Mouse (Mus musculus) testis, adult 2 months (tissue): ENCODE results near the gene Pum2. TPM values are rescaled to one million over a fixed set of nuclear protein-coding genes. Genes with fewer than 3 reads are reported as not detected.

Experiments
- H3K27ac ChIP-seq: fragments of 200-500 bp; 2 replicates; pipeline ENCODE4 v1.5.1; 2012; ENCODE audit warnings: low read depth, low read length; ENCODE audit not compliant: control insufficient read depth, insufficient read depth
- H3K27me3 ChIP-seq: fragments of 200-500 bp; 2 replicates; pipeline ENCODE4 v1.6.1; 2012; ENCODE audit warnings: mild to moderate bottlenecking, low read length, moderate library complexity; ENCODE audit not compliant: control insufficient read depth, insufficient read depth
- H3K36me3 ChIP-seq: fragments of 200-500 bp; 2 replicates; pipeline ENCODE4 v1.6.1; 2012; ENCODE audit warnings: mild to moderate bottlenecking, low read length; ENCODE audit not compliant: control insufficient read depth, insufficient read depth
- H3K4me1 ChIP-seq: fragments of 200-500 bp; 2 replicates; pipeline ENCODE4 v1.6.1; 2012; ENCODE audit warnings: low read length; ENCODE audit not compliant: control insufficient read depth, insufficient read depth
- H3K4me3 ChIP-seq: fragments of 200-500 bp; 2 replicates; pipeline ENCODE4 v1.5.1; 2012; ENCODE audit warnings: low read depth, mild to moderate bottlenecking, low read length, moderate library complexity, mixed read lengths; ENCODE audit not compliant: control insufficient read depth
- CTCF ChIP-seq: fragments of 200-500 bp; IDR thresholded peaks from 2 replicates; pipeline ENCODE4 v1.5.1; 2012; ENCODE audit warnings: low read depth, mild to moderate bottlenecking, inconsistent platforms, low read length, moderate library complexity; ENCODE audit not compliant: control insufficient read depth, insufficient read depth, insufficient replicate concordance
- POLR2A ChIP-seq: fragments of 200-500 bp; IDR thresholded peaks from 2 replicates; pipeline ENCODE4 v1.6.1; 2012; ENCODE audit warnings: low read depth, mild to moderate bottlenecking, inconsistent platforms, low read length, moderate library complexity; ENCODE audit not compliant: control insufficient read depth
- polyA plus RNA-seq: library from polyadenylated mRNA; depleted of rRNA; stranded (reverse); fragments of >200 nt; gene quantifications from 2 replicates; pipeline ENCODE4 v1.2.3, GENCODE M21; 2012

The Pum2 gene
- polyA plus RNA-seq, 1 experiment = 32.2 TPM

- no peak overlapping the region for H3K27ac ChIP-seq
- H3K4me3 ChIP-seq = no peak overlapping the region
- H3K27me3 ChIP-seq = no peaks in the 10 kb centered on the region
- TF ChIP-seq CTCF = no peak
- no peak for TF ChIP-seq POLR2A
- H3K4me1 ChIP-seq = no peaks in the 10 kb centered on the region
- no peaks in the 10 kb centered on the region for H3K36me3 ChIP-seq
Measured at GRCm38 (mm10) chr12:8657629-8658366, 16.1 kb upstream of the Pum2 start.

GRCm38 (mm10) chr12:8659406-8660279, 14.3 kb upstream of the Pum2 start:
- no peak overlapping the region for H3K27ac ChIP-seq
- H3K27me3 ChIP-seq = no peaks in the 10 kb centered on the region
- no peaks in the 10 kb centered on the region for H3K36me3 ChIP-seq
- no peak for TF ChIP-seq POLR2A
- TF ChIP-seq CTCF = no peak
- no peak overlapping the region for H3K4me3 ChIP-seq
- H3K4me1 ChIP-seq = no peaks in the 10 kb centered on the region

DNA sequence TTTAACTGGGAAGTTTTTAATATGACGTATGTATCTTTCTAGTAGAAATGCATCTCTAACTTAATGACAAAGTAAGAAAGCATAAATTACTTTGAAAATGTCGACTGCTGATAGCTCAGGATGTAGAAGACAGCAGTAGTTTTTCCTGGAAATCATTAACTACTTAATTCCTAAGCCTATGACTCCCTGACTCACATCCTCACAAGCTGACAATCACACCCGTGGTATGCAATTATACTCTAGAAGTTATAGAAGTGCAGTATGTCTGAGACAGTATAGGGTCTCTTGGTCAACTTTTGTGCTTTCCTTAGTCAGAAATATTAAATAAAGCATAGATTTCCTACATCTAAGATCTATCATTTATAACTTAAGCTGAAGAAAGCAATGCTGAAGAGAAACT, 12.2 kb upstream of the Pum2 start:
- H3K27ac ChIP-seq = no peak overlapping the region
- no peak overlapping the region for H3K4me3 ChIP-seq
- no peaks in the 10 kb centered on the region for H3K36me3 ChIP-seq
- no peaks in the 10 kb centered on the region for H3K27me3 ChIP-seq
- TF ChIP-seq POLR2A (no peak), CTCF (no peak)
- H3K4me1 ChIP-seq = no peaks in the 10 kb centered on the region

DNA sequence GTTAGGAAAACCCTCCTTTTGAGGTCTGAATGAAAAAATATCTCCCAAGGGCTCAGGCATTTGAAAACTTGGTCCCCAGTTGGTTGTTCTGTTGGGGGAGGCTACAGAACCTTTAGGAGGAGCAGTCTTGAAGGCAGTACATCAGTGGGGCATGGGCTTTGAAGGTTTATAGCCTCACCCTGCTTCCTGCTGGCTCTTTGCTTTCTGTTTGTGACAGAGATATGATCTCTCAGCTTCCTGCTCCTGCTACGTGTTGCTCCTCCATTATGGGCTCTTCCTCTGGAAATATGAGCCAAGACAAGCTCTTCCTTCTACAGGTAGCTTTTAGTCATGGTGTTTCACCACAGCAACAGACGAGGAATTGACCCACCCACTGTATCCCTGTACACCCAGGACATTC, 11.8 kb upstream of the Pum2 start:
- no peak for TF ChIP-seq POLR2A
- no peak for TF ChIP-seq CTCF
- H3K27me3 ChIP-seq = no peaks in the 10 kb centered on the region
- no peaks in the 10 kb centered on the region for H3K4me1 ChIP-seq
- no peak overlapping the region for H3K27ac ChIP-seq
- H3K36me3 ChIP-seq = no peaks in the 10 kb centered on the region
- H3K4me3 ChIP-seq = no peak overlapping the region

GRCm38 (mm10) chr12:8662721-8663120, 11.2 kb upstream of the Pum2 start:
- Histone ChIP-seq H3K27ac (no peak overlapping the region), H3K27me3 (no peaks in the 10 kb centered on the region), H3K36me3 (no peaks in the 10 kb centered on the region), H3K4me1 (no peaks in the 10 kb centered on the region), H3K4me3 (no peak overlapping the region)
- no peak for TF ChIP-seq CTCF
- no peak for TF ChIP-seq POLR2A

GRCm38 (mm10) chr12:8667473-8668255, 6.3 kb upstream of the Pum2 start:
- Histone ChIP-seq H3K27me3 (no peaks in the 10 kb centered on the region), H3K4me1 (no peaks in the 10 kb centered on the region), H3K27ac (no peak overlapping the region), H3K4me3 (no peak overlapping the region), H3K36me3 (no peaks in the 10 kb centered on the region)
- TF ChIP-seq CTCF (no peak), POLR2A (no peak)

DNA sequence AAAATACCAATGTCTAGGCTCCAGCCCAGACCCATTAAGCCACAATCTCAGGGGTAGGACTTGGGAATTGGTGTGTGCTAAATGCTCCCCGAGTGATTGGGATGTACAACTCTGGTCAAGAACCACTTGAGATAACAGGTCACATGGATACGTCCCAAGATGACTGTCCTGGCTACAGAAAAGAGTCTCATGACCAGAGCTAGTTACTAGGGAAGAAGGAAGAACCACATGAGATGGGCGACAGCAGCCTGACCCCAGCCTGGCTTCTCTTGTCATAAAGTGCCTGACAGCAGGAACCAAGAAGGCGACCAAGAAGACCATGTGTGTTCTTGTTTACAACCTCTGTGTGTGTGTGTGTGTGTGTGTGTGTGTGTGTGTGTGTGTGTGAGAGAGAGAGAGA, 4.5 kb upstream of the Pum2 start:
- Histone ChIP-seq H3K4me3 (no peak overlapping the region), H3K4me1 (peaks cover 2% of the 10 kb centered on the region; the same call in 1 of the 2 replicates), H3K36me3 (no peaks in the 10 kb centered on the region), H3K27ac (no peak overlapping the region), H3K27me3 (no peaks in the 10 kb centered on the region)
- TF ChIP-seq CTCF = no peak
